Mouse (Mus musculus): Measurements from ENCODE around the gene 1700020A23Rik. TPM values are rescaled to one million over a fixed set of nuclear protein-coding genes. Genes with fewer than 3 reads are reported as not detected.
A peak's percentile ranks its signal among the peaks of the same experiment; 100 is the strongest.

1700020A23Rik gene
- polyA plus RNA-seq, 1 experiment from 2014 or later: 0.51 TPM

DNA sequence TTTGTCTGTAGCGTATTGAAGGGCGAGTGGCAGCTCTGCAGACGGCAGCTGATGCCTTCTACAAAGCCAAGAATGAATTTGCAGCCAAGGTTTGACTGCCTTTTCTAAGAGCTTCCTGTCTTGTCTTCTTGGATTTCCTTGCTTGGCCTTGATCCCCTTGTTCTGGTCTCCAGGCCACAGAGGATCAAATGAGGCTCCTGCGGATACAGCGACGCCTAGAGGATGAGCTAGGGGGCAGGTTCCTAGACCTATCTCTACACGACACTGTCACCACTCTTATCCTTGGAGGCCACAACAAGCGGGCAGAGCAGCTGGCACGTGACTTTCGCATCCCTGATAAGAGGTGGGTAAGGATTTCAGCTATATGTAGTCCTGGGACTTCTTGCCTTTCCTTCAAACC, 37.1 kb downstream of the 1700020A23Rik start:
- H3K36me3 ChIP-seq (ENCODE audit: control insufficient read depth, insufficient read depth, low read length): peaks cover 39% of the 10 kb centered on the region

DNA sequence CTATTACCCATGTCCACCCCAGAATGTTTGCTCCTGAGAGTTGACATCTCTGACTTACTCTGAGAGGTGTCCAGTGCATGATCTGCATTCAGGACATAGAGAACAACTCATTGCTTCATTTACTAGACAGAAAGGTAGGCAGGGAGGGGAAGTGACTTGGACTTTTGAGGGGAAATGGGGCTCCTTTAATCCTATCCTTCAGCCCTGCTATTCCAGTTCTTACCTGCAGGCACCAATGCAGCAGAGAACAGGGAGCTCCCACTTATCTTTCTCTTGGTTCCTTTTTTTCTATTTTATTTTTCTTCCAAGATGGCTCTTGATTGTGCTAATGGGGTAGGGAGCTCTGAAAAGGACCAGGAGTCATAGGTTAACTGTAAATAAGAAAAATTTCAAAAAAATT, 43.4 kb downstream of the 1700020A23Rik start:
- Histone ChIP-seq H3K9me3 (replicated peaks; ENCODE audit: control insufficient read depth, low read length, poor library complexity, severe bottlenecking) (no peaks in the 10 kb centered on the region), H3K4me3 (ENCODE audit: low read depth, low read length) (no peak overlapping the region), H3K36me3 (ENCODE audit: control insufficient read depth, insufficient read depth, low read length) (no peaks in the 10 kb centered on the region), H3K4me2 (ENCODE audit: low read length) (no peak overlapping the region), H3K27me3 (ENCODE audit: control insufficient read depth, insufficient read depth, low read depth, low read length) (no peaks in the 10 kb centered on the region), H3K27ac (ENCODE audit: low read length) (no peak overlapping the region), H3K4me1 (ENCODE audit: control insufficient read depth, insufficient read depth, low read length) (peaks cover 23% of the 10 kb centered on the region), H3K9ac (ENCODE audit: low read depth, low read length) (no peak overlapping the region)
- no peak for ATAC-seq

More for the DNA sequence above, 37.1 kb downstream of the 1700020A23Rik start:
- no peak overlapping the region for H3K4me3 ChIP-seq (ENCODE audit: low read depth, low read length)
- H3K4me2 ChIP-seq (ENCODE audit: low read length): no peak overlapping the region
- H3K27ac ChIP-seq (ENCODE audit: low read length): no peak overlapping the region
- H3K9ac ChIP-seq (ENCODE audit: low read depth, low read length): no peak overlapping the region
- no peaks in the 10 kb centered on the region for H3K4me1 ChIP-seq (ENCODE audit: control insufficient read depth, insufficient read depth, low read length)
- H3K27me3 ChIP-seq (ENCODE audit: control insufficient read depth, insufficient read depth, low read depth, low read length): no peaks in the 10 kb centered on the region
- no peak for ATAC-seq
- WGBS: 71% methylated on average over 10 of the region's 10 CpGs
- no peaks in the 10 kb centered on the region for H3K9me3 ChIP-seq (replicated peaks; ENCODE audit: control insufficient read depth, low read length, poor library complexity, severe bottlenecking)

DNA sequence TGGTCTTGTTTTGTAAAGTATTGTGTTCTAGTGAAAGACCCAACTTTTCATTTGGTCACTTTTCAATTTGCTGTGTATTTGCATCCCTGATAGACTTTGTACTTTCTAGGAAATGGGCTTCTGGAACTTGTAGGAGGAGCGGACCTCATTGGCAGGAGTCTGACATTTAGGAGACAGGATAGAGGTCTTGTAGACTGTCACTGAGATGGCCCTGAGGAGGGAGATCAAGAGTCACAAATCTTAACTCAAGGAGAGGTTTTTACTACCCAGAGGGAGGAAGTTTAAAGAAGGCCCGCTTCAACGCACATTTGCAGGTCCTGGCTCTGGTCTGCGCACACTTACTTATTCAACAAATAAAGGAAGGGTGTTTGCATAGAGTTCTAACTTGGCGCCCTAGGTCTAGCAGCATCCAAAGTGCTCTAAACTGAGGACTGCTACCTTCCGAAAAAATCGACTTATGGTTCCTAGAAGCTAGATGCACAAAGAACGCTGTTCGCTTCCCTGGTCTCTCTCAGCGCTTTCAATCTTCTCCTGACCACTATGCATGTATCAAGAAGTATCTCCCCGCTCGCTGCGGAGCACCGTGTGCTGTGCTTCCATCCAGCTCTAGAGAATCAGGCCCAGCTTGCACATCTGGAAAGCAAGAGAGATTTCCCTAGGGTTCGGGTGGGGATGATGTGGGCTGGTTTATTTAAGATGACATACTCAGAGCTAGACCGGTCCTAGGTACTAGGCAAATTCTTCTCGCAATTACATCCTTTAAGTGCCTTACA, 44.1 kb downstream of the 1700020A23Rik start:
- no peaks in the 10 kb centered on the region for H3K36me3 ChIP-seq (ENCODE audit: control insufficient read depth, insufficient read depth, low read length)
- H3K27ac ChIP-seq (ENCODE audit: low read length): peak overlapping the region; percentile 88; the same call in 1 of the 2 replicates

DNA sequence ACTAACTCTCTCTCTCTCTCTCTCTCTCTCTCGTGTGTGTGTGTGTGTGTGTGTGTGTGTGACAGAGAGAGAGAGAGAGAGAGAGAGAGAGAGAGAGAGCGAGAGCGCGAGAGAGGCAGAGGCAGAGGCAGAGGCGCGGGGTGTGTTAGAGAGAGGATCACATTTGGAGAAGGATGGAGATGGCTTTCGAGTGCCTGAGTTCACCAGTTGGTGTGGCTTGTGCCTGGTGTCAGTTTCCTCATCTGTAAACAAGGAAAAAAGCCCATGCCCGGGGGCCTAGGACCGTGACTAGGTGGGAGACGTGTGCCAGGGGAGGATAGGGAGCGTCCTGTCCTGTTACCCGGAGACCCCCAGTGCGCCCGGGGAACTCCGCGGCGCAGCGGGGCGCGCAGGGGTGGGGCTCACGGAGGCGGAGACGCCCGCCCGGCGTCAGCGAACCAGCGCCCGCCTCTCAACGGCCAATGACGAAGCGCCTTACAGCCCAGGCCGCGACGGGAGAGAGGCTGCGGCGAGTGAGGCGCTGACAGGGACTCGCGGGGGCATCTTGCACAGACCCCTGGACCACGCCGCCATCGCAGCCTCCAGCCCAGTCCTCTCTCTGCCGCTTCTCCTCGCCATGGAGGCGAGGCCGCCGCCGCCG, 44.9 kb downstream of the 1700020A23Rik start, which contains the start of gene Ptpra:
TSS of gene Ptpra (plus strand) at position 485 of the 640 bp plus-strand sequence.
- Histone ChIP-seq H3K9ac (ENCODE audit: low read depth, low read length) (peak within 1 kb of the TSS; percentile 95), H3K4me3 (ENCODE audit: low read depth, low read length) (peak within 1 kb of the TSS; percentile 95), H3K27ac (ENCODE audit: low read length) (peak within 1 kb of the TSS; percentile 88), H3K4me1 (ENCODE audit: control insufficient read depth, insufficient read depth, low read length) (peaks cover 24% of the 10 kb centered on the region), H3K9me3 (replicated peaks; ENCODE audit: control insufficient read depth, low read length, poor library complexity, severe bottlenecking) (no peaks in the 10 kb centered on the region), H3K36me3 (ENCODE audit: control insufficient read depth, insufficient read depth, low read length) (no peaks in the 10 kb centered on the region), H3K4me2 (ENCODE audit: low read length) (peak within 1 kb of the TSS; percentile 93), H3K27me3 (ENCODE audit: control insufficient read depth, insufficient read depth, low read depth, low read length) (no peaks in the 10 kb centered on the region)
- 0% methylated on average over 42 of the region's 50 CpGs for WGBS
- peak; percentile 97 for ATAC-seq

More for the DNA sequence above, 44.1 kb downstream of the 1700020A23Rik start:
- Histone ChIP-seq H3K4me2 (ENCODE audit: low read length) (peak overlapping the region; percentile 93), H3K9ac (ENCODE audit: low read depth, low read length) (peak overlapping the region; percentile 95), H3K9me3 (replicated peaks; ENCODE audit: control insufficient read depth, low read length, poor library complexity, severe bottlenecking) (no peaks in the 10 kb centered on the region), H3K27me3 (ENCODE audit: control insufficient read depth, insufficient read depth, low read depth, low read length) (no peaks in the 10 kb centered on the region), H3K4me1 (ENCODE audit: control insufficient read depth, insufficient read depth, low read length) (peaks cover 24% of the 10 kb centered on the region), H3K4me3 (ENCODE audit: low read depth, low read length) (peak overlapping the region; percentile 95)
- ATAC-seq: peak; percentile 38; the same call in 1 of the 2 replicates
- WGBS: 10% methylated on average over 17 of the region's 17 CpGs

DNA sequence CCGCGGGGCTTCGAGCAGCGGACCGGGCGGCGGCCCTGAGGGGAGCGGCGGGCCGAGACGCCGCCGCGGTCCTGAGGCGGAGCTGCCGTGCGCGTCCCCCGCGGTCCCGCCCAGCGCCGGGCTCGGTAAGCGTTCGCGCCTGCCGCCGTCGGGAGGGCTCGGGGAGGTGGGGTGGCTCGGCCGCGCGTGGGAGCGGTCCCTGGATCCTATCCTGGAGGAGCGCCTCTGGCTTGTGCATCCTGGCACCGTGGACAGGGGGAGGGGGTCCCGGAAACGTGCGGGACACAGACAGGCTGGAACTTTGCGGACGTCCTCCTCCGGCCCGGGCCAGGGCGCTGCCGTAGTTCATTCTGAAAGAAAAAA, 45.4 kb downstream of the 1700020A23Rik start:
- Histone ChIP-seq H3K9ac (ENCODE audit: low read depth, low read length) (peak overlapping the region; percentile 95), H3K36me3 (ENCODE audit: control insufficient read depth, insufficient read depth, low read length) (no peaks in the 10 kb centered on the region), H3K4me3 (ENCODE audit: low read depth, low read length) (peak overlapping the region; percentile 95), H3K4me2 (ENCODE audit: low read length) (peak overlapping the region; percentile 93), H3K27ac (ENCODE audit: low read length) (peak overlapping the region; percentile 88), H3K9me3 (replicated peaks; ENCODE audit: control insufficient read depth, low read length, poor library complexity, severe bottlenecking) (no peaks in the 10 kb centered on the region), H3K27me3 (ENCODE audit: control insufficient read depth, insufficient read depth, low read depth, low read length) (no peaks in the 10 kb centered on the region), H3K4me1 (ENCODE audit: control insufficient read depth, insufficient read depth, low read length) (peaks cover 24% of the 10 kb centered on the region)
- ATAC-seq: peak; percentile 84
- WGBS: under 1% methylated on average over 26 of the region's 47 CpGs

DNA sequence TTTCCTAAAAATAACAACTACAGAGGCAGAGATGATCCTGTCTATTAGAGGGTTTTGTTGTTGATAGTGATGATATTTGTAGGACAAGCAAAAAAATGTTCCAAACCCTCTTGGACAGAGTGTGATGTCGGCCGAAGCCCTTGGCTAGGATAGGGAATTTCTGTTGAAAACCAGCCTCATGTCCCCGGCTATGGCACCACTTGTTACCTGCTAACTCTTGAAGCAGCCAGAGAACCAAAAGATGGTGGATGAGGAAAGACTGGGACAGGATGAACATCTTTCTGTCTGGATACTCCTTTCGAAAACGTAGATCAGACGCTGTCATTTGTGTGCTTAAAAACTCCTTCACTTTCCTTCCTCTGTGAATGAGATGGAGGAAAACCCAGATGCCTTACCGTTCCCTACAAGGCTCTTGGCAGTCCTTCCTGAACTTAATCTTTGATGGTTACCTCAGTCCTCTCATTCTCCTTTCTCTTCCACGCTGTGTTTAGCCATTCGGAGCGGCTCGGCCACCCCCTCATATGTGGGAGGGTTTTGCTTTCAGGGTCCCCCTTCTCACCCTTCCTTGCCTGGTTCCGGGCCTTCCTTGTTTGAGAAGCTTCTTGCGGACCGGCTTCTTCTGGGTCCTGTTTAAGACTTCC, 46.1 kb downstream of the 1700020A23Rik start:
- Histone ChIP-seq H3K27ac (ENCODE audit: low read length) (no peak overlapping the region), H3K4me1 (ENCODE audit: control insufficient read depth, insufficient read depth, low read length) (peaks cover 24% of the 10 kb centered on the region), H3K9me3 (replicated peaks; ENCODE audit: control insufficient read depth, low read length, poor library complexity, severe bottlenecking) (no peaks in the 10 kb centered on the region), H3K4me2 (ENCODE audit: low read length) (peak overlapping the region; percentile 93), H3K27me3 (ENCODE audit: control insufficient read depth, insufficient read depth, low read depth, low read length) (no peaks in the 10 kb centered on the region), H3K36me3 (ENCODE audit: control insufficient read depth, insufficient read depth, low read length) (no peaks in the 10 kb centered on the region), H3K9ac (ENCODE audit: low read depth, low read length) (peak overlapping the region; percentile 95), H3K4me3 (ENCODE audit: low read depth, low read length) (peak overlapping the region; percentile 95)
- WGBS: 62% methylated on average over 14 of the region's 14 CpGs
- ATAC-seq: no peak

DNA sequence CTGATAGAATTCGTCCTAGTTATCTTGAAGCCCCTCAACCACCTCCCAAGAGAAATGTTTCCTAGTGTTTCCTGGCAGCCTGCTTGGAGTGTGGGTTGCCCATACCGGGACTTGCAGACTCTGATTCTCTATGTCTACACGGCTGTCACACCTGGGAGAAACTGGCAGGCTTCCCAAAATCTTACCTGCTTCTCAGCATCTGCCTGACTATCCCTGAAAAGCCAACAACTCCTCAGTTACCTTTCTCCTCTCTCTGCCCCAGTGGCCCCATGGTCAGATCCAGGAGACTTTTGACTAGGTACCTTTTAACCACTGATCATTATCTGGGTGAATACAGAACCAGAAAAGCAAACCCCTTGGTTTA, 46.6 kb downstream of the 1700020A23Rik start:
- no peaks in the 10 kb centered on the region for H3K36me3 ChIP-seq (ENCODE audit: control insufficient read depth, insufficient read depth, low read length)
- H3K4me1 ChIP-seq (ENCODE audit: control insufficient read depth, insufficient read depth, low read length): peaks cover 24% of the 10 kb centered on the region
- peak overlapping the region; percentile 95 for H3K4me3 ChIP-seq (ENCODE audit: low read depth, low read length)
- 74% methylated on average over 3 of the region's 3 CpGs for WGBS
- no peaks in the 10 kb centered on the region for H3K9me3 ChIP-seq (replicated peaks; ENCODE audit: control insufficient read depth, low read length, poor library complexity, severe bottlenecking)
- no peaks in the 10 kb centered on the region for H3K27me3 ChIP-seq (ENCODE audit: control insufficient read depth, insufficient read depth, low read depth, low read length)
- H3K4me2 ChIP-seq (ENCODE audit: low read length): peak overlapping the region; percentile 93
- H3K9ac ChIP-seq (ENCODE audit: low read depth, low read length): peak overlapping the region; percentile 95
- ATAC-seq: no peak
- H3K27ac ChIP-seq (ENCODE audit: low read length): no peak overlapping the region

DNA sequence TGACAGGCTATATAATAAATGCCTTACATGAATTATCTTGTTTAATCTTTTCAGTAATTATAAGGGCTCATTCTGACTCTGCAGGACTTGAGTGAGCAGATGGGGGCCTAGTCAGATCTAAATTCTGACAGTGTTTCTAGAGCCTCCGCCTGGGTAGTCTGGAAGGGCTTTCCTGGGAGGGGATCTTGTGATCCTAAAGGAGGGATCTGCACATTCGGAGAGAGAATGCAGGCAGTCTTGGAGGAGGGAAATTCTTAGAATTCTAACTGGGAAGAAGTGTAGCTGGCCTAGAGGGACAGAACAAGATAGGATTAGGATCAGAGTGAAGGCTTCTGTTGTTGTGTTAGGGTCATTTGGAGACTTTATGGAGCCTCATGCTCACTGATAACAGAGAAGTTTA, 47.2 kb downstream of the 1700020A23Rik start:
- H3K9ac ChIP-seq (ENCODE audit: low read depth, low read length): no peak overlapping the region
- no peaks in the 10 kb centered on the region for H3K27me3 ChIP-seq (ENCODE audit: control insufficient read depth, insufficient read depth, low read depth, low read length)
- no peak overlapping the region for H3K27ac ChIP-seq (ENCODE audit: low read length)
- no peak for ATAC-seq
- H3K4me1 ChIP-seq (ENCODE audit: control insufficient read depth, insufficient read depth, low read length): peaks cover 24% of the 10 kb centered on the region
- peak overlapping the region; percentile 93; the same call in 1 of the 2 replicates for H3K4me2 ChIP-seq (ENCODE audit: low read length)
- H3K36me3 ChIP-seq (ENCODE audit: control insufficient read depth, insufficient read depth, low read length): no peaks in the 10 kb centered on the region
- WGBS: 48% methylated on average over 2 of the region's 2 CpGs
- H3K9me3 ChIP-seq (replicated peaks; ENCODE audit: control insufficient read depth, low read length, poor library complexity, severe bottlenecking): no peaks in the 10 kb centered on the region
- no peak overlapping the region for H3K4me3 ChIP-seq (ENCODE audit: low read depth, low read length)

DNA sequence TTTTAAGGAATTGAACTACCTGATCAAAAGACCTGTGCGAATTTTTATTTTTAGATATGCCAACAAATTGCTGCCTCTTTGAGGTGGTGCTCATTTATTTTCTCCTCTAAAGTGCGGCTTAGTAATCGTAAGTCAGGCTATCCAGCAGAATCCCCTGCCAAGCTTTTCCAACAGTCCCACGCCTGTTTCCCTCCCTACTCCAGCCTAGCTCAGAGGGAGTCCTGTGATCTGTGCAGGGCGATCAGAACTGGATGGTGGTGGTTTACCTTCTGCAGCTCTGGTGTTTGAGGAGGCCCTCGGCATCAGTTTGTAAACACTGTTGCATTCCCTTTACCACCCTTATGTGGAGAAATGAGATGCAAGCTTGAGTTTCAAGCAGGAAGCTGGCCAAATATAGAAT, 48.4 kb downstream of the 1700020A23Rik start:
- Histone ChIP-seq H3K4me1 (ENCODE audit: control insufficient read depth, insufficient read depth, low read length) (peaks cover 24% of the 10 kb centered on the region), H3K4me2 (ENCODE audit: low read length) (no peak overlapping the region), H3K9ac (ENCODE audit: low read depth, low read length) (no peak overlapping the region), H3K9me3 (replicated peaks; ENCODE audit: control insufficient read depth, low read length, poor library complexity, severe bottlenecking) (no peaks in the 10 kb centered on the region), H3K4me3 (ENCODE audit: low read depth, low read length) (no peak overlapping the region), H3K27me3 (ENCODE audit: control insufficient read depth, insufficient read depth, low read depth, low read length) (no peaks in the 10 kb centered on the region), H3K27ac (ENCODE audit: low read length) (no peak overlapping the region), H3K36me3 (ENCODE audit: control insufficient read depth, insufficient read depth, low read length) (no peaks in the 10 kb centered on the region)
- WGBS: 69% methylated on average over 6 of the region's 6 CpGs
- ATAC-seq: no peak
